Mouse (Mus musculus) induced T-regulatory cell, adult 2 months (primary cell): ENCODE results near the gene Med26.
A peak's percentile ranks its signal among the peaks of the same experiment; 100 is the strongest.

Experiments used
- DNase-seq: peaks from one replicate; pipeline ENCODE4 v3.0.0-alpha.2; 2012; ENCODE audit warnings: low read depth

Med26 gene

GRCm38 (mm10) chr8:72491680-72492621 is 56.1 kb downstream of the Med26 start, which contains the start of gene Slc35e1:
TSS of gene Slc35e1 (minus strand) at chr8:72492614.
- DNase-seq = peak; percentile 80

GRCm38 (mm10) chr8:72491017-72491416 is 57.1 kb downstream of the Med26 start:
- DNase-seq = no peak

GRCm38 (mm10) chr8:72487014-72487413 is 61.1 kb downstream of the Med26 start:
- no peak for DNase-seq

- peak; percentile 34 for DNase-seq
Observed at GRCm38 (mm10) chr8:72485456-72486199, 62.4 kb downstream of the Med26 start.

GRCm38 (mm10) chr8:72474826-72475546 is 73.1 kb downstream of the Med26 start, which contains the start of gene Cherp:
TSS of gene Cherp (minus strand) at chr8:72475226.
- peak; percentile 99 for DNase-seq

- DNase-seq = no peak
Observed at GRCm38 (mm10) chr8:72470684-72471083, 77.4 kb downstream of the Med26 start.

GRCm38 (mm10) chr8:72469984-72470383 is 78.1 kb downstream of the Med26 start:
- no peak for DNase-seq

- DNase-seq = no peak
Observed at GRCm38 (mm10) chr8:72469243-72469642, 78.8 kb downstream of the Med26 start.

GRCm38 (mm10) chr8:72464211-72464610 is 83.9 kb downstream of the Med26 start:
- DNase-seq = no peak

- DNase-seq = no peak
Observed at GRCm38 (mm10) chr8:72459881-72460533, 88.1 kb downstream of the Med26 start.

GRCm38 (mm10) chr8:72458457-72458856 is 89.6 kb downstream of the Med26 start:
- DNase-seq = no peak

- no peak for DNase-seq
Observed at GRCm38 (mm10) chr8:72457806-72458205, 90.3 kb downstream of the Med26 start.

- no peak for DNase-seq
Observed at GRCm38 (mm10) chr8:72455317-72455716, 92.8 kb downstream of the Med26 start.

- no peak for DNase-seq
Observed at GRCm38 (mm10) chr8:72453904-72454303, 94.2 kb downstream of the Med26 start.

- no peak for DNase-seq
Observed at GRCm38 (mm10) chr8:72451516-72451915, 96.6 kb downstream of the Med26 start.

GRCm38 (mm10) chr8:72445071-72445470 is 103.0 kb downstream of the Med26 start:
- DNase-seq = no peak
